Mouse (Mus musculus) stomach, embryonic 15.5 days (tissue): ENCODE data around the gene Rasl12. TPM values are rescaled to one million over a fixed set of nuclear protein-coding genes. Genes with fewer than 3 reads are reported as not detected.
A peak's percentile ranks its signal among the peaks of the same experiment; 100 is the strongest.

Experiments
- ATAC-seq: fragments of 200-750 bp; cut with Nextera tagmentation; 2 replicates; pipeline ENCODE4 v1.8.0; 2017; ENCODE audit warnings: low read depth, moderate number of reproducible peaks, moderate TSS enrichment; ENCODE audit not compliant: insufficient read depth, low FRiP score
- H3K27ac ChIP-seq: fragments of 300-500 bp; sonication (generic); 2 replicates; pipeline ENCODE4 v1.5.1; 2015; ENCODE audit warnings: mild to moderate bottlenecking, inconsistent platforms
- H3K27me3 ChIP-seq: fragments of 300-500 bp; sonication (generic); replicated peaks from 2 replicates; pipeline ENCODE4 v1.6.1; 2015; ENCODE audit warnings: inconsistent platforms
- H3K36me3 ChIP-seq: fragments of 300-500 bp; sonication (generic); 2 replicates; pipeline ENCODE4 v1.6.1; 2015; ENCODE audit warnings: inconsistent platforms
- H3K4me1 ChIP-seq: fragments of 300-500 bp; sonication (generic); 2 replicates; pipeline ENCODE4 v1.6.1; 2015; ENCODE audit warnings: inconsistent platforms
- H3K4me2 ChIP-seq: fragments of 300-500 bp; sonication (generic); 2 replicates; pipeline ENCODE4 v1.6.1; 2015; ENCODE audit warnings: mild to moderate bottlenecking, inconsistent platforms
- H3K4me3 ChIP-seq: fragments of 300-500 bp; sonication (generic); replicated peaks from 2 replicates; pipeline ENCODE4 v1.5.1; 2015; ENCODE audit warnings: inconsistent platforms
- H3K9ac ChIP-seq: fragments of 300-500 bp; sonication (generic); 2 replicates; pipeline ENCODE4 v1.6.1; 2015; ENCODE audit warnings: inconsistent platforms
- H3K9me3 ChIP-seq: fragments of 300-500 bp; sonication (generic); 2 replicates; pipeline ENCODE4 v1.6.1; 2016; ENCODE audit warnings: inconsistent platforms
- WGBS: fragments of 180-500 bp; shearing (Covaris S2); methylation state at CpG from one replicate; pipeline ENCODE4 v1.1.7; 2015; 5-methylcytosine and 5-hydroxymethylcytosine counted together
- polyA plus RNA-seq: library from polyadenylated mRNA; unstranded; fragments of >200 nt; fragmentation: Nextera tagmentation; extraction: Ambion mirVana; gene quantifications from 2 replicates; pipeline ENCODE4 v1.2.1, GENCODE M21; 2015

Gene Rasl12
- polyA plus RNA-seq, 1 experiment from 2014 or later: 6.5 TPM

DNA sequence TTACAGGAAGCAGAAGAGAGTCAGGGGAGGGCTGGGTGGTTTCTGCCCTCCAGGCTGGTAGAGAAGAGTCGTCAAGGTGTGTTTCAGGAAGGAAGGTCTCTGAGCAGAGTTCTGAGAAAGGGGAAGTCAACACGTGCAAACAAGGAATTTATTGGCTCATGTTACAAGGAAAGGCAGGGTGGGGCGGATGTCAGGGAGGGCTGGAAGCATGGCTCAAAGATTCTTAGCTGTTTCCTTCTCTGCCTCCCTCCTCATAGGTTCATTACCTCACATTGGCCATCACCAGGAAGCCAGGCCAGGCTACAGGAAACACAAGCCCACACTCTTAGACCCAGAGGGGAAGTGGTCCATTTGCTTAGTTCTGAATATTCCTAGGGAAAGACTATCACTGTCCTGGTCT lies 26.1 kb downstream of the Rasl12 start:
- Histone ChIP-seq H3K9ac (no peak overlapping the region), H3K9me3 (no peaks in the 10 kb centered on the region), H3K4me1 (no peaks in the 10 kb centered on the region), H3K27ac (no peak overlapping the region), H3K27me3 (no peaks in the 10 kb centered on the region), H3K4me3 (no peak overlapping the region), H3K36me3 (no peaks in the 10 kb centered on the region), H3K4me2 (no peak overlapping the region)
- 25% methylated on average over 3 of the region's 3 CpGs for WGBS
- ATAC-seq: no peak

DNA sequence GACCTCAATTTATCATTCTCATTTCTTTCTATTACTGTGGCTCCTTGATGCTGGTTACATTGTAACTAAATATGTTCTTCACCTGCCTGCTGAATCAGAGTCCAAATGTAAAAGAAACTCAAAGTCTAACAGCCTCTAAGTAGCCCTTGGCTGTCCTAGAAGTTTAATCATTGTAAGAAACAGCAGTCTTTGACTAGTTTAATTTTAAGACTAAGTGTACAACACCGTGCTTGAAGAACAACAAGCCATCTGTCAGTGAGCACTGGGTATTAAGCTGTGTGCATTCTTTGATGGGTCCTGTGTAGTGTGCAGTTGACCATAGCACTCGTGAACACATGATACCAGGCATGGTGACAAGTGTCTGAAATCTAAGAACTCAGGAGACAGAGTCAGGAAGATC lies 29.2 kb downstream of the Rasl12 start:
- no peak overlapping the region for H3K9ac ChIP-seq
- H3K27ac ChIP-seq: no peak overlapping the region
- H3K4me2 ChIP-seq: no peak overlapping the region
- no peaks in the 10 kb centered on the region for H3K36me3 ChIP-seq
- no peak for ATAC-seq
- no peaks in the 10 kb centered on the region for H3K9me3 ChIP-seq
- 65% methylated on average over 2 of the region's 2 CpGs for WGBS
- no peaks in the 10 kb centered on the region for H3K27me3 ChIP-seq
- no peaks in the 10 kb centered on the region for H3K4me1 ChIP-seq
- no peak overlapping the region for H3K4me3 ChIP-seq

DNA sequence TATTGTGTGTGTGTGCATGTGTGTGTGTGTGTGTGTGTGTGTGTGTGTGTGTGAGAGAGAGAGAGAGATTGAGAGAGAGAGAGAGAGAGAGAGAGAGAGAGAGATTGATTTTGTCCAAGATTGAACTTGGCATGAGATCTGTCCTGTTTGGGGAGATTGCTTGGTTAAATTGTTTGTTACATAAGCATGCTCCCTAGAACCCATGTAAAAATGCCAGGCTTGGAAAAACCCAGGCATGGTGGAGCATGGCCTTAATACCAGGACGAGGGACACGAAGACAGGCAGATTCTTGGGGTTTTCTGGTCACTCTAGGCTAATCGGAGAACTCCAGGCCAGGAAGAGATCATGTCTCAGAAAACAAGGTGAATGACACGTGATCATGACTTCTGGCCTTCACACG lies 29.7 kb downstream of the Rasl12 start:
- Histone ChIP-seq H3K4me1 (no peaks in the 10 kb centered on the region), H3K9ac (no peak overlapping the region), H3K27ac (no peak overlapping the region), H3K9me3 (no peaks in the 10 kb centered on the region), H3K4me3 (no peak overlapping the region), H3K36me3 (no peaks in the 10 kb centered on the region), H3K4me2 (no peak overlapping the region), H3K27me3 (no peaks in the 10 kb centered on the region)
- WGBS: 81% methylated on average over 5 of the region's 5 CpGs
- no peak for ATAC-seq

DNA sequence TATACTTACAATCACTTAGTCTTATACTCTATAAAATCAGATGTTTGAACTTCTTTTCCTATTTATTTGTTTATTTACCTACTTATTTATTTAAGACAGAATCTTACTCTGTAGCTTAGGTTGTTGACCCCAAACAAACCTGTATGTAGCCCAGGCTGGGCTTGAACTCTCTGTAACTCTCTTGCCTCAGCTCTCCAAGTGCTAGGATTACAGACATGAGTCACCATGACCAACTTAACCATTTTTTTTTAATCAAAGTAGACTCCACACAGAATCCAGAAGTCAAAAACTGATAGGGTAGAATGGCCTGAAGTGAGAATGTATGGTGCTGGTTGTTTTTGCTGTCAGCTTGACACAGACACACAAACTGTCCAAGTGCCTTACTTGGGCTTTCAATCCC lies 32.1 kb downstream of the Rasl12 start:
- Histone ChIP-seq H3K4me1 (no peaks in the 10 kb centered on the region), H3K4me3 (no peak overlapping the region), H3K4me2 (no peak overlapping the region), H3K9me3 (no peaks in the 10 kb centered on the region), H3K27me3 (no peaks in the 10 kb centered on the region), H3K36me3 (no peaks in the 10 kb centered on the region), H3K27ac (no peak overlapping the region), H3K9ac (no peak overlapping the region)
- ATAC-seq: no peak

DNA sequence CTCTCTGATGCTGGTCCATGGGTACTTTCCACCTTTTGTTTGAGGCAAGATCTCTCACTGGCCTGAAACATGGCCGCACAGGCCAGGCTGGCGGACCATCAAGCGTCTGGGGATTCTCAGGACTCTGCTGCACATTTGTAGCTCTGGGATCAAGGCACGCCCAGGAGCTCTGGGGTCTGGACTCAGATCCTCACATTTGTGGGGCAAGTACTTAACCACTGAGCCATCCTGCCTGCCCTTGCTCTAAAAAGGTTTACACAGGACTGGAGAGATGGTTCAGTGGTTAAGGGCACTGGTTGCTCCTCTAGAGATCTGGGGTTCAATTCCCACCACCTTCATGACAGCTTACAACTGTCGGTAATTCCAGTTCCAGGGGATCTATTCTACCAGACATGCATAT lies 32.6 kb downstream of the Rasl12 start:
- Histone ChIP-seq H3K27me3 (no peaks in the 10 kb centered on the region), H3K36me3 (no peaks in the 10 kb centered on the region), H3K4me1 (no peaks in the 10 kb centered on the region), H3K9me3 (no peaks in the 10 kb centered on the region), H3K4me2 (no peak overlapping the region), H3K4me3 (no peak overlapping the region), H3K27ac (no peak overlapping the region), H3K9ac (no peak overlapping the region)
- WGBS: 83% methylated on average over 5 of the region's 5 CpGs
- ATAC-seq: no peak

DNA sequence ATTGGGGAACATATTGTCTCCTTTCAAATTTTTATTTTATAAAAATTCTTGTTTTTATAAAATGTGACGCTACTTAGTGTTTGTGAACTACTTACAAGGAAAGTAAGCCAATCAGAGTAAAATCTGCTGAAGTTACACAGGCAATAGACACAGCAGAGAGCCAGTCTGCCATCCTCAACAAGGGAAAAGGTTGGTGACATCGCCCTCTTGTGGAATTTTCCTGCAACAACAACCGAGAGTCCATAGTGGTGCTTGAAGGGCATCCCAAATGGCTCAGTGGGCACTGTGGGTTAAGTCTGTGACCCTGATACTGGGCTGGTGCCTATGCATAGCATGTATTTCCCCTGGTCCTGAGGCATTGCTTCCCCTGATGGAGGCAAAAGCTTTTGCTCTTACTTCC lies 33.9 kb downstream of the Rasl12 start:
- H3K9me3 ChIP-seq: no peaks in the 10 kb centered on the region
- H3K36me3 ChIP-seq: no peaks in the 10 kb centered on the region
- H3K4me2 ChIP-seq: no peak overlapping the region
- H3K27me3 ChIP-seq: no peaks in the 10 kb centered on the region
- ATAC-seq: no peak; the same call in 1 of the 2 replicates
- WGBS: 3% methylated on average over 3 of the region's 3 CpGs
- H3K4me3 ChIP-seq: no peak overlapping the region
- H3K27ac ChIP-seq: no peak overlapping the region
- H3K4me1 ChIP-seq: 0 out of 2 replicates have a peak, but pooled peaks cover 4% of the 10 kb centered on the region
- no peak overlapping the region for H3K9ac ChIP-seq

GRCm38 (mm10) chr9:65434140-65434539 lies 35.8 kb downstream of the Rasl12 start:
- Histone ChIP-seq H3K36me3 (no peaks in the 10 kb centered on the region), H3K27ac (no peak overlapping the region), H3K4me1 (0 out of 2 replicates have a peak, but pooled peaks cover 4% of the 10 kb centered on the region), H3K9me3 (no peaks in the 10 kb centered on the region), H3K4me3 (no peak overlapping the region), H3K27me3 (no peaks in the 10 kb centered on the region), H3K4me2 (no peak overlapping the region), H3K9ac (no peak overlapping the region)
- WGBS: 62% methylated on average over 5 of the region's 5 CpGs
- no peak for ATAC-seq

DNA sequence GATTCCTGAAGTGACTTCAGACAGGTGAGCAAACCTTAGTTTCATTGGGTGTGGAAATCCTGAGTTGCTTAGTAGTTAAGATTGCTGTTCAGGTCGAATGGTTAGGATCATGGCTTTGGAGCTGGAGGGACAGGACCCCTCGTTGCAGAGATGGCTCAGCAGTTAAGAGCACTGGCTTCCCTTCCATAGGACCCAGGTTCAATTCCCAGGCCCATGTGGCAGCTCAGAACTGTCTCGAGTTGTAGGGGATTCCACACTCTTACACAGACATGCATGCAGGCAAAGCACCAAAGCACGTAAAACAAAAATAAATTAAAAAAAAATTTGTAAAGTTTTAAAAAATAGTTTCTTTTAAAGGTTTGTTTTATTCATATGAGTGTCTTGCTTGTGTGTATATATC lies 36.9 kb downstream of the Rasl12 start:
- WGBS: 64% methylated on average over 4 of the region's 4 CpGs
- H3K9me3 ChIP-seq: no peaks in the 10 kb centered on the region
- H3K4me1 ChIP-seq: 0 out of 2 replicates have a peak, but pooled peaks cover 4% of the 10 kb centered on the region
- ATAC-seq: no peak
- no peaks in the 10 kb centered on the region for H3K27me3 ChIP-seq
- H3K27ac ChIP-seq: no peak overlapping the region
- no peak overlapping the region for H3K4me3 ChIP-seq
- H3K36me3 ChIP-seq: 0 out of 2 replicates have a peak, but pooled peaks cover 3% of the 10 kb centered on the region
- no peak overlapping the region for H3K4me2 ChIP-seq
- no peak overlapping the region for H3K9ac ChIP-seq

DNA sequence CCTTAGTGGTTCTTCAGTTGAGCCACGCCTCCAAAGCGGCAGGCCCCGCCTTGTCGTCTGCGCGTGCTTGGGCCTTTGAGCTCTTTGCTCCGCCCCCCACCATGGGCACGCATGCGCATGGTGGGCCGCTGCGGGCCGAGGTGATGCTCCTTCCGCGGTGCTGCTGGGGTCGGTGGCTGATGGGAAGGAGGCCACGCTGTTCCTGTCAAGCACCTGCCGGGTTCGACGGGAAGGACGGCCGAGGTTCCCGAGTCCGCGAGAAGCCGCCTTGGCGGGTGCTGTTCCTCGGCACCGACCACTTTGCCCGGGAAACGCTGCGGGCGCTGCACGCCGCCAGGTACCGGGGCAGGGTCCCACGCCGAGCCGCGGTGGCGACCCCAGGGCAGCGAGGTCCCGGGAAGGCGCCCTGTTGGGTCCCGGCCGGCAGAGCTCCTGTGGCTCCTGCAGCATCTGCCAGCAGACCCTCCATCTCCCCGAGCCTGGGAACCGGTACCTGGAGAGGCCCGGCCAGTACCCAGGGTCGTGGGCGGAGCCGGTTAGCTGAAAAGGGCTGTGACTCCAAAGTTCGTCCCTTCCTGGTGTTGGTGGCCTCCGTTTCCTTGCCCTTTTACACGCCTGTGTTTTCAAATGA lies 37.5 kb downstream of the Rasl12 start, which contains the start of gene Mtfmt:
Gene Mtfmt, plus strand, starts transcription at position 112 of the 631 bp plus-strand sequence.
- under 1% methylated on average over 54 of the region's 54 CpGs for WGBS
- Histone ChIP-seq H3K4me3 (peak within 1 kb of the TSS; percentile 91), H3K4me1 (0 out of 2 replicates have a peak, but pooled peaks cover 4% of the 10 kb centered on the region), H3K9ac (peak within 1 kb of the TSS; percentile 66), H3K27me3 (no peaks in the 10 kb centered on the region), H3K4me2 (peak within 1 kb of the TSS; percentile 63), H3K36me3 (0 out of 2 replicates have a peak, but pooled peaks cover 3% of the 10 kb centered on the region), H3K9me3 (no peaks in the 10 kb centered on the region), H3K27ac (no peak within 1 kb of the TSS)
- ATAC-seq: peak; percentile 88

DNA sequence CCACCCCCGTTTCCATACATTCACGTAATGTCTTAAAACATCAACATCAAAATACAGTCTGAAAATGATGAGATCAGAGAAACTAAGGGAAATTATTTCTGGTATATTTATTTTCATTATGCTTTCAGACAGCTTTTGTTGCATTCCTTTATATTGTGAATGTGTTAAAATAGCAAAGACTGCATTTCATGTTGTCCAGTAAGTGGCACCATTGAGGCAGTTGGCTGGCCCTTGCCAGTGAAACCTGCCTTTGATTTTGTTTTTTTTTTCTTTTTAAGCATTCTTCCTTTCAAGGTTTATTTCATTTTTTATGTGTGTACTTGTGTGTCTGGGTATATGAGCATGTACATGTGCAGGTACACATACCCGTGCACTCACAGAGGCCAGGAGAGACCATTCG lies 46.4 kb downstream of the Rasl12 start:
- Histone ChIP-seq H3K27me3 (no peaks in the 10 kb centered on the region), H3K4me3 (no peak overlapping the region), H3K27ac (no peak overlapping the region), H3K4me2 (no peak overlapping the region), H3K36me3 (peaks cover 27% of the 10 kb centered on the region), H3K9ac (no peak overlapping the region), H3K9me3 (no peaks in the 10 kb centered on the region), H3K4me1 (no peaks in the 10 kb centered on the region)
- ATAC-seq: no peak
- WGBS: 92% methylated on average over 4 of the region's 4 CpGs

DNA sequence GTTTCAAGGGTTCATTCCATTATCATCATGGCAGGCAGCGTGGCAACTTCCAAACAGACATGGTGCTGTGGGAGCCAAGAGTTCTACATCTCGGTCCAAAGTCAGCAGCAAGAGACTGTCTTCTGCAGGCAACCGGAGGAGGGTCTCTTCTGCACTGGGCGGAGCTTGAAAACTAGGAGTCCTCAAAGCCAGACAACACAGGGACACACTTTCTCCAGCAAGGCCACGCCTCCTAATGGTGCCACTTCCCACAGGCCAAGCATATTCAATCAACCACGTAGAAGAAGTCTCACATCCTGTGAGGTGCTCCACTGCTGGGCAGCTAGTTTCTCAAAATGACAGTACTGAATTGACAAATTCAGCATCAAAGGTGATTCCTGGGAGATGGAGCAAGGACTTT lies 49.6 kb downstream of the Rasl12 start:
- Histone ChIP-seq H3K27me3 (no peaks in the 10 kb centered on the region), H3K36me3 (peaks cover 36% of the 10 kb centered on the region), H3K4me1 (no peaks in the 10 kb centered on the region), H3K4me3 (no peak overlapping the region), H3K9me3 (no peaks in the 10 kb centered on the region), H3K27ac (no peak overlapping the region), H3K4me2 (no peak overlapping the region), H3K9ac (no peak overlapping the region)
- ATAC-seq: no peak
- 91% methylated on average over 6 of the region's 6 CpGs for WGBS

DNA sequence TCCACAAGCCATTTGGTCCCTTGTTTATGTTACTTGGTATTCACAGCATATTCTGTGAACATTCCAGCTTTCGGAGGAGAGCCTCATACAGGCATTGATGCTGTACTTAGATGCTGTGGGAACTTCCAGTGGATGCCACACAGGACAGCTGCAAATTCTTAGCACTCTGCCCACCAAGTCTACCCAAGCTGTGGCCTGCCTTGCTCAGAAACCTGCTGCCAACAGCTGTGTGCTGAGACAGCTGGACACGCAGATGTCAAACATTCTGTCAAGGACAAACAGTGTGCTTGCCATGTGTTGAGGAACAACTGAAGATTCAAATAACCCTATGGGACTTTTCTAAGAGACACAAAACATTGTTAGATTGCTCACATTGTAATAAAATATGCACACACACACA lies 60.7 kb downstream of the Rasl12 start:
- Histone ChIP-seq H3K36me3 (no peaks in the 10 kb centered on the region), H3K4me3 (no peak overlapping the region), H3K9ac (no peak overlapping the region), H3K4me1 (peaks cover 10% of the 10 kb centered on the region; the same call in 1 of the 2 replicates), H3K9me3 (no peaks in the 10 kb centered on the region), H3K4me2 (no peak overlapping the region), H3K27ac (no peak overlapping the region), H3K27me3 (no peaks in the 10 kb centered on the region)
- ATAC-seq: no peak
- WGBS: 66% methylated on average over 2 of the region's 2 CpGs
